Mouse (Mus musculus): ENCODE measurements around the gene Gm45208. TPM values are rescaled to one million over a fixed set of nuclear protein-coding genes. Genes with fewer than 3 reads are reported as not detected.
A peak's percentile ranks its signal among the peaks of the same experiment; 100 is the strongest.

Gene Gm45208
- total RNA-seq, 1 experiment from 2014 or later, result not detected

DNA sequence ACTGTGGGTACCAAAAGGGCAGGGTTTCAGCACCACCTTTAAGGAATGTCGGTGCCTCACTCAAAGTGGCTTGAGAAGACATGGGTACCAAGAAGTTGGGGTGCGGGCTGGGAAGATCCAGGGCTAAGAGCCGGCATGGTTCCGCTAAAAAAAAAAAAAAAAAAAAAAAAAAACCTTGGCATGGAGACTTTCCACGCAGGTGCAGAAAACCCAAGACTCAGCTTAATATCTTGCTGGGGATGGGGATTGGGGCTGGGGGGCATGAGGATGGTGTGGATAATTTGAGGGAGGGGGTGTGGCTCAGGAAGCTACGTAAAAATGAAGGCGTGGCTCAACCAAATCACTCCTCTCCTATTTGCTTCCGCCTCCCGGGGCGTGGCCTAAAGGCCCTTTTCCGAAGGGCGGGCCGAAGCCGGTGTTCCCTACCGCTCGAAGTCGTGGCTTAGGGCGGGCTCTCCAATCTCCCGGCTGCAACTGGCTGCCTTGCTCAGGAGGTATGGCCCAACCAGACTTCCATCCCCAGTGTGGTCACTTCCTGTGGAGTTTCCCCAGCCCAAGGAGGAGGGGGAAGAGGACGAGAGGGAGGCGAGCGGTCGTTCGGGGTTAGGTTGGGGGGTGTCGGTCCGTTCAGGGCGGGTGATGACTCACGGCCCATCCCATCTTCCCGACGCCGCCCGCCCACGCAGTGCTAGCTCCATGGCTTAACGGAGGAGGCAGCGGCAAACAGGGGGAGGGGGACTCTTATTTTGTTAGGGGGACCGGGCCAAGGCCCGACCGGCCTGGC is 40.3 kb downstream of the Gm45208 start, which contains the start of gene Tfe3:
Gene Tfe3, plus strand, starts transcription at position 424 of the 784 bp plus-strand sequence.
- ATAC-seq (replicated peaks in 1 of 2; ENCODE audit: insufficient read depth in 1 of 2, low FRiP score in 2 of 2, low TSS enrichment in 1 of 2, low read depth in 1 of 2, poor library complexity in 2 of 2, severe bottlenecking in 2 of 2), result peak; percentile 95

DNA sequence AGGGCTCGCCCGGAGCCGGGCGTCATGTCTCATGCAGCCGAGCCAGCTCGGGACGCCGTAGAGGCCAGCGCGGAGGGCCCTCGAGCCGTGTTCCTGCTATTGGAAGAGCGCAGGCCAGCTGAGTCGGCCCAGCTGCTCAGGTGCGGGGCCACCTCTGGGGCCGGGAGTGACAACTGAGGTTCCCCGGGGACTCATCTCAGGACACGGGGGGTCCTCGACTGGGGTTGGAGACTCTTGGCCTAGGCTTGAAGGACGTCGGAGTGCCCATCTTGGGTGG is 40.8 kb downstream of the Gm45208 start:
- ATAC-seq (replicated peaks in 1 of 2; ENCODE audit: insufficient read depth in 1 of 2, low FRiP score in 2 of 2, low TSS enrichment in 1 of 2, low read depth in 1 of 2, poor library complexity in 2 of 2, severe bottlenecking in 2 of 2), result no peak

- peak; percentile 2 to 29; a peak in 1 of 4 replicates for ATAC-seq (replicated peaks in 1 of 2; ENCODE audit: insufficient read depth in 1 of 2, low FRiP score in 2 of 2, low TSS enrichment in 1 of 2, low read depth in 1 of 2, poor library complexity in 2 of 2, severe bottlenecking in 2 of 2)
Measured at GRCm38 (mm10) chrX:7763631-7764393, 41.8 kb downstream of the Gm45208 start.

DNA sequence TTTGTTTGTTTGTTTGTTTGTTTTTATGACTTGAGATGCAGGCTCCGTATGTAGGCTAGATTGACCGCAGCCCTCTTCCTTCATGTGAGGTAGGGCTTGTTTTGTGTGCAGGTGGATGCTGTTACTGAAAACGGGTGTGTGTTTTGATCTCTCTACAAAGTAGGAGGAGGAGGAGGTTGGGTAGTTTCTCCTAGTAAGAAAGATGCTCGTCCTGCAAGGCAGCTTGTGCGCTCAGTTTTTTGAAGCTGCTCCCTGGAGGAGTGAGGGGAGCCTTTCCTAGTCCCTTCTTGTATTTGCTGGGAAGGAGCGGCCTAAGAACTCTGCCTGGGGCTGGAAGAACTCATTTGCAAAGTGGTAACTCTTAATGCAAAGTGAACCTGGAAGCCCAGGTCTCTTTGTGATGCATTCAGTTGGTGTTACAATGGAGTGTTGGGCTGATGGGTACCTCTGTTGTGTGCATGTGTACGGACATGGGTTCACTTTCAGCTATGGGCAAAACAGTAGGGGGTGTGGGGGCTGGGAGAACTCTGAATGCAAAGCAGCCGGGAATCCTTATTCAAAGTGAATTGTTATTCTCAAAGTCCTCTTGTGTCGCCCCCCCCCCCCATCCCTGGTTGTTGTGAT is 42.7 kb downstream of the Gm45208 start:
- ATAC-seq (replicated peaks in 1 of 2; ENCODE audit: insufficient read depth in 1 of 2, low FRiP score in 2 of 2, low TSS enrichment in 1 of 2, low read depth in 1 of 2, poor library complexity in 2 of 2, severe bottlenecking in 2 of 2), result no peak

DNA sequence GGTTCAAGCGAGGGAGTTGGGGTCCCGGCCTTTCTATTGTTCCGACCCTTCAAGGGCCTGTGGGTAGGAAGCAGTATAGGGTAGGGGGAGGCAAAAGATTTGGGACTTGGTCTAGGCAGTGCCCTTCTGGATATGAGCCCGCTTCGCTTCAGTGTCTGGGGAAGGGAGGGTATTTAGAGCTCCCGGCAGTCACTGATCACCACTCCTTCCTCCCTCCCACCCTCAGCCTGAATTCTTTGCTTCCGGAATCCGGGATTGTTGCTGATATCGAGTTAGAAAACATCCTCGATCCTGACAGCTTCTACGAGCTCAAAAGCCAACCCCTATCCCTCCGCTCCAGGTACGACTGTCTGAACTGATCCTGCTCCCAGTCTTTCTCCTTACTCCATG is 43.2 kb downstream of the Gm45208 start:
- no peak for ATAC-seq (replicated peaks in 1 of 2; ENCODE audit: insufficient read depth in 1 of 2, low FRiP score in 2 of 2, low TSS enrichment in 1 of 2, low read depth in 1 of 2, poor library complexity in 2 of 2, severe bottlenecking in 2 of 2)

- peak; percentile 35 to 40; a peak in 3 of 4 replicates for ATAC-seq (replicated peaks in 1 of 2; ENCODE audit: insufficient read depth in 1 of 2, low FRiP score in 2 of 2, low TSS enrichment in 1 of 2, low read depth in 1 of 2, poor library complexity in 2 of 2, severe bottlenecking in 2 of 2)
Measured at GRCm38 (mm10) chrX:7765764-7766163, 43.7 kb downstream of the Gm45208 start.

DNA sequence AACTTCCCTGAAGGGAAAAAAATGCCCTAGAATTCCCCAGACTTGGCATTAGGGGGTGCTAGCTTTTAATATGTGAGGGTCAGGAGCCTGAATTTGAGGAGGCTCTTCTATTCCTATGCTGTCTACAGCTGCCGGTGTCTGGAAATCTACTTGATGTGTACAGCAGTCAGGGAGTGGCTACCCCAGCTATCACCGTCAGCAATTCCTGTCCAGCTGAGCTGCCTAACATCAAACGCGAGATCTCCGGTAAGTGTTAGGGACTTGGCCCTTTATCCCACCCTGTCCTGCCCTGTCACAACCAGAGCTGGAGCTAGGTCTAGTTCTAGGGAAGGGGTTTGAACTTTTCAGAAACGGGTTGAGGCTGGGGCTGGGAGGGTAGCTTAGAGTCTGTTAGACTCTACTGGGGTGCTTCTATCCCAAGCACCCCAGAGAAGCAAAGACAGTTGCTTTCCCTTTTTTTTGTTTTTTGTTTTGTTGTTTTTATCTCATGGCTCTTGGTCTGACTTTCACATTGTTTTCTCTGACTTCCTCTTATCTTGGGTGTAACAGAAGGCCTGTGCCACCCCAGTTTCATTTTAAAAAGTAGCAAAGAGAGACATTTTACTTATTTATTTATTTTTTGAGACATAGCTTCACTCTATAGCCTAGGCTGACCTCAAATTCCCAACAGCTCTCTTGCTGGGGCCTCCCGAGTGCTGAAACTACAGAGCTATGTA is 47.4 kb downstream of the Gm45208 start:
- ATAC-seq (replicated peaks in 1 of 2; ENCODE audit: insufficient read depth in 1 of 2, low FRiP score in 2 of 2, low TSS enrichment in 1 of 2, low read depth in 1 of 2, poor library complexity in 2 of 2, severe bottlenecking in 2 of 2), result no peak

DNA sequence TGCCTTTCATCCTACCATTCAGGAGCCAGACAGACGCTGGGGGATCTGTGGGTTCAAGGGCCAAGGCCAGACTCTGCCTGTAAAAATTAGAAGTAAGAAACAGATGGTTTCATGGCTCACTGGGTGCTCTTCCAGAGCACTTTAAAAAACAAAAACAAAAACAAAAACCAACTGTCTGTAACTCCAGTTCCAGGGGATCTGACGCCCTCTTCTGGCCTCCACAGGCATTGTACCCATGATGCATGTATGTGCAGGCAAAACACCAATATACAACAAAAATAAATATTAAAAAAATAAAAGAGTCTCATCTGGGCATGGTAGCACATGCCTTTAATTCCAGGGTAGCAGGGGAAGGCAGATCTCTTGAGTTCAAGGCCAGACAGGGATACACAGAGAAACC is 50.7 kb downstream of the Gm45208 start:
- no peak for ATAC-seq (replicated peaks in 1 of 2; ENCODE audit: insufficient read depth in 1 of 2, low FRiP score in 2 of 2, low TSS enrichment in 1 of 2, low read depth in 1 of 2, poor library complexity in 2 of 2, severe bottlenecking in 2 of 2)

DNA sequence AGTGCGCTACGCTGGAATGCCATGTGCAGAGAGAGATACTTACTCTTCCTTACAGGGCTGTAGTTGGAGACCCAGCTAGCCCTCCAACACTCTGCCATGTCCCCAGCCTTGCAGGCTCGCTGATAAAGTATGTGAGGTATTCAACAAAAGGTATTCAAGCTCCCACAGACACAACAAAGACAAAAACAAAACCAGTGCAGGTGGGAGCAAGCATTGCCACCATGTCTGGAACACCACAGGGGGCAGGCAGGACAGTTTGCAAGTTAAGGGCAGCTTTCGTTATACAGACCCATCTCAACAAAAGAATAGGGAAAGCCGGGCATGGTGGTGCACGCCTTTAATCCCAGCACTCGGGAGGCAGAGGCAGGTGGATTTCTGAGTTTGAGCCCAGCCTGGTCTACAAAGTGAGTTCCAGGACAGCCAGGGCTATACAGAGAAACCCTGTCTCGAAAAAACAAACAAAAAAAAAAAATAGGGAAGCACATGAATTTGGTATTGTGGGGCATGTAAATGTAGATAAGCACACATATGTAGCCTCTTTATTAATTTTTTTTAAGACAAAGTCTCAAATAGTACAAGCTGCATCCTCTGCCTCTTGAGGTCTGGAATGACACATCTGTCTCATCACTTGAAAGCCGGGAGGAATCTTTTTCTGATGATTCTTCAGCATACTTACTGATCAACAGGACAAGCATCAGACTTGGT is 53.6 kb downstream of the Gm45208 start:
- ATAC-seq (replicated peaks in 1 of 2; ENCODE audit: insufficient read depth in 1 of 2, low FRiP score in 2 of 2, low TSS enrichment in 1 of 2, low read depth in 1 of 2, poor library complexity in 2 of 2, severe bottlenecking in 2 of 2), result no peak

GRCm38 (mm10) chrX:7776329-7777082 is 54.5 kb downstream of the Gm45208 start:
- ATAC-seq (replicated peaks in 1 of 2; ENCODE audit: insufficient read depth in 1 of 2, low FRiP score in 2 of 2, low TSS enrichment in 1 of 2, low read depth in 1 of 2, poor library complexity in 2 of 2, severe bottlenecking in 2 of 2), result peak; percentile 56 to 72; a peak in 3 of 4 replicates

GRCm38 (mm10) chrX:7778450-7779244 is 56.6 kb downstream of the Gm45208 start:
- ATAC-seq (replicated peaks in 1 of 2; ENCODE audit: insufficient read depth in 1 of 2, low FRiP score in 2 of 2, low TSS enrichment in 1 of 2, low read depth in 1 of 2, poor library complexity in 2 of 2, severe bottlenecking in 2 of 2), result peak in 1 of 2 experiments; percentile 42; a peak in 1 of 4 replicates

DNA sequence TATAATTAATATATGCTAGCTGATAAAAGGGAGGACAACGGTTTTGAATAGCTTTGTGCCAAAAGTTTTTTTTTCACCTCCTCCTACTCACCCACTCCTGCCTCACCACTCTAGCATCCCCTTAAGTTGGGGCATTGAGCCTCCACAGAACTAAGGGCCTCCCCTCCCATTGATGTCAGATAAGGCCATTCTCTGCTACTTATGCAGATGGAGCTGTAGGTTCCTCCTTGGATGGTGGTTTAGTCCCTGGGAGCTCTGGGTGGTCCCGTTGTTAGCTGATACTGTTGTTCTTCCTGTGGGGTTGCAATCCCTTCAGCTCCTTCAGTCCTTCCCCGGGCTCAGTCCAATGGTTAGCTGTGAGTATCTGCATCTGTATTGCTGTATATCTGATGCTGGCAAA is 57.2 kb downstream of the Gm45208 start:
- ATAC-seq (replicated peaks in 1 of 2; ENCODE audit: insufficient read depth in 1 of 2, low FRiP score in 2 of 2, low TSS enrichment in 1 of 2, low read depth in 1 of 2, poor library complexity in 2 of 2, severe bottlenecking in 2 of 2), result no peak
